Mouse (Mus musculus): Measurements from ENCODE around the gene Mtmr3. TPM values are rescaled to one million over a fixed set of nuclear protein-coding genes. Genes with fewer than 3 reads are reported as not detected.

Mtmr3 gene
- polyA plus RNA-seq, 1 experiment, result 53.7 TPM

DNA sequence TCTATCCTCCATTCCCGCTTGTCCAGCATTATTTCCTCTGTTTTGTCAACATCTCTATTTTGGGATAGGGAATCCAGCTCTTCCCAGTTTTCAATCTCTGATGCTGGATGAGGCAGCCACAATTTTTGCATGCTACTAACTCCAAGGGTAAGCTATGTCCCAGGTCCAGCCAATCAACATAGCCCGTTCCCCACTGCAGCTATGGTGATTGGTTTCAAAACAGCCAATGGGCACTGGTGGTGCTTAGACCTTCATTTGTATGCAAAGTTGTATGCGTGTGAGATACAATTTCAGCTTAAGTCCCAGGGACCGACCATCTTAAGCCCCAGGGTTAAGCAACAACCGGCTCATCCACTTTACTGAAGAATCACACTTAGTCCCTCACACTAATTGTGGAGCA lies 28.3 kb upstream of the Mtmr3 start:
- peak; percentile 60 for DNase-seq (ENCODE audit: low read depth)
- no peak for TF ChIP-seq CTCF (IDR thresholded peaks at IDR 0.05; ENCODE audit: borderline replicate concordance, extremely low read depth, insufficient read depth, insufficient read length)
- no peak for TF ChIP-seq POLR2A (IDR thresholded peaks at IDR 0.05; ENCODE audit: borderline replicate concordance, extremely low read depth, insufficient read depth, insufficient read length, poor library complexity, severe bottlenecking)

DNA sequence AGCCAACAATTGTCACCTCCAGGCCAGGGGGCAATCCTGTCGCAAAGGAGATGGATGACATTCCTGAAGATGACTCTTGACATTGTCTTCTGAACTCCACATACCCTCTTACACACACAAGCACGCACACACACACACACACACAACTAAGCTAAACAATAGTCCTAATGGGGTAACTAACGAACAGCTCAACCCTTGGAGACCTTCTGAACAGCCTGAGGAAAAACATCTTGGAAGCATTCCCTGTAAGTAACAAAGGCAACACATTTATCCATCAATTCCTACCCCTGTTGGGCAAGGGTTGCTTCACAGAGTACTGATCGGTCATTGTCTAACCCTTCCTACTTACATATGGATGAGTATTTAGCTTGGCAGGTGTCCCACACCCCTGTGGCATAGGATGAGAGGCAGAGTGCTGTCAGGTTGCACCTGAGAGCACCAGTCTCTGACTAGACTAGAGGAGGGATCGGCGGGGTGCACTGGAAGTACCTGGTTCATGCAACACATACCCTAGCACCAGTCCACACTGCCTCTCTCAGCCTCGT lies 27.9 kb upstream of the Mtmr3 start:
- no peak for DNase-seq (ENCODE audit: low read depth)
- TF ChIP-seq CTCF (IDR thresholded peaks at IDR 0.05; ENCODE audit: borderline replicate concordance, extremely low read depth, insufficient read depth, insufficient read length) (no peak), POLR2A (IDR thresholded peaks at IDR 0.05; ENCODE audit: borderline replicate concordance, extremely low read depth, insufficient read depth, insufficient read length, poor library complexity, severe bottlenecking) (no peak)

DNA sequence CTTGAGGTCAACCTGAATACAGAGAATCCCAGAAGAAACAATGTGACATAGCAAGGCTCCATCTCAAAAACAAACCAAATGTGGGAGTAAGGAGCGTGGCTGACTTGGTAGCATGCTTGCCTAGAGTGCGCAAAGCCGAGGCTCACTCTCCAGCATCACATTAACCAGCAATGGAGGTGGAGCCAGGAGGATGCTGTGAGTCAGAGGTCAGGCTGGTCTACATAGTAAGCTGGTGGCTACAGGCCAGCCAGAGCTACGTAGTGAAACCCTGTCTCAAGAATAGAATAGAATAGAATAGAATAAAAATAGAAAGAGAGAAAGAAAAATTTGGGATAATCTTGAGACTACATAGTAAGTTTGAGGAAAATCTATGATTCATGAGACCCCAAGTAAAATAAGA lies 27.2 kb upstream of the Mtmr3 start:
- no peak for DNase-seq (ENCODE audit: low read depth)
- no peak for TF ChIP-seq POLR2A (IDR thresholded peaks at IDR 0.05; ENCODE audit: borderline replicate concordance, extremely low read depth, insufficient read depth, insufficient read length, poor library complexity, severe bottlenecking)
- TF ChIP-seq CTCF (IDR thresholded peaks at IDR 0.05; ENCODE audit: borderline replicate concordance, extremely low read depth, insufficient read depth, insufficient read length), result no peak

DNA sequence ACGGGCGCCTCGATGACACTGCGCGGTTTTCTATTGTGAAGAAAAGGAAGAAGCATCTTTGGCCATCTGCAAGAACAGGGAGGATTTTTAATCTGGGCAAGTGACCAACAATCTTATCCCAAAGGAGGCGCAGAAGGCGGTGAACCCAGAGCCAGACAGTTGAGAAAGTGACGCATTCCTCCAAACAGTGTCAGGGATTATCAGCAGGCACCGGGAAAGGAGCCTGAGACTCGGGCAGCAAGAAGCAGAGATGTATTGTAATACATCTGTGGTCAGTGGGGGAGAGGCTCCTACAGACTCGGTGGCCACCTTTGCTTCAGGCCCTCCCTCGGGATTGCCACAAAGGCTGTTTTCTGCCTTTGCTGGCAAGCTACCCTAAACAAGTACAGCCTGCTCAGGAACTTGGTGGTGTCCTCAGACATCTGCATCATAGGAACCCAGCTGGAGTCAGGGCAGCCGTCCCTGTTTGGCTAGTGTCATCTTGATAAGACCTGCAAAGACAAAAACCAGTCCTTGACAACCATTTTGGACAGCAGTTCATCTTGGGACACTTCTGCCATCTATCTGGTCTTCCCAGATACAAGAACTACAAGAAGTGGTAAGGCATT lies 25.9 kb upstream of the Mtmr3 start:
- DNase-seq (ENCODE audit: low read depth), result no peak
- TF ChIP-seq CTCF (IDR thresholded peaks at IDR 0.05; ENCODE audit: borderline replicate concordance, extremely low read depth, insufficient read depth, insufficient read length) (no peak), POLR2A (IDR thresholded peaks at IDR 0.05; ENCODE audit: borderline replicate concordance, extremely low read depth, insufficient read depth, insufficient read length, poor library complexity, severe bottlenecking) (no peak)

DNA sequence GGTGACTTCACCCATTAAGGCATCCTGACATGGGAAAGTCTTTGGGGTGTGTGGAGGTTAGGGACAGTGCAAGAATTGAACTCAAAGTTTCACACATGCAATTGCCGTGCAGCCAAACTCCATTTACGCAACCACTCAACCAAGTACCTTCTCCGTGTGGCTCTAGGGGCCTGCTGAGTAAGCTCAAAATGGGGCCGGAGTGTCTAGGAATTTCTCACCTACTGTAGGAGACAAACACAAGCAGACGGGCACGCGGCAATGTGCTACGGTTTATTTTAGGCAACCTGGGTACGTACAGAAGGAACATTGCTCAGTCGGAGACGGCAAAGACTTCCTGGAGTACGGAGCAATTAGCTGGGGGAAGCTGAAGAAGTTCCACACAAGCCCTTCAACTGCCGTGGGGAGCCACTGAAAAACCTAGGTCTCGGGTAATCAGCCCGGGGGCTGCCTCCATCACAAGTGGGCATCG lies 25.4 kb upstream of the Mtmr3 start, which contains the start of gene Gm11032:
Gene Gm11032, plus strand, starts transcription at position 51 of the 469 bp plus-strand sequence.
- DNase-seq (ENCODE audit: low read depth), result no peak
- TF ChIP-seq CTCF (IDR thresholded peaks at IDR 0.05; ENCODE audit: borderline replicate concordance, extremely low read depth, insufficient read depth, insufficient read length) (no peak), POLR2A (IDR thresholded peaks at IDR 0.05; ENCODE audit: borderline replicate concordance, extremely low read depth, insufficient read depth, insufficient read length, poor library complexity, severe bottlenecking) (no peak)

DNA sequence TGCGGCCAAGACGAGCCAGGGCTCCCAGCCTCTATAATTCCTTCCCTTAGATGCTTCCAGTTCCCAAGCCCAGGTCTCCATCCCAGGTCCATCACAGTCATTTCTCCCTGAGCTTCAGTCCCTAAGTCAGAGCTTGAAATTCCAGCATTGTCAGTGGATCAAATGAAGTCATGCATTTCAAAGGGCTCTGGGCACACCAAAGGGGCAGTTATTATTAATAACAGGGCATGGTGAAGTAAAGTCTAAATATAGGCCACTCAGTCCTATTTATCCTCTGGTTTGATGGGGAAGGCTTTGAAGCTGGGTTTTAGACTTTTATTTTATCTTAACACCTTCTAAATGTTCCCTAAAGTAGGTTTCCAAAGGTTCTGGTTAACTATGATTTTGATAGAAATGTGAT lies 17.2 kb upstream of the Mtmr3 start:
- TF ChIP-seq POLR2A (IDR thresholded peaks at IDR 0.05; ENCODE audit: borderline replicate concordance, extremely low read depth, insufficient read depth, insufficient read length, poor library complexity, severe bottlenecking), result no peak
- no peak for TF ChIP-seq CTCF (IDR thresholded peaks at IDR 0.05; ENCODE audit: borderline replicate concordance, extremely low read depth, insufficient read depth, insufficient read length)
- no peak for DNase-seq (ENCODE audit: low read depth)

DNA sequence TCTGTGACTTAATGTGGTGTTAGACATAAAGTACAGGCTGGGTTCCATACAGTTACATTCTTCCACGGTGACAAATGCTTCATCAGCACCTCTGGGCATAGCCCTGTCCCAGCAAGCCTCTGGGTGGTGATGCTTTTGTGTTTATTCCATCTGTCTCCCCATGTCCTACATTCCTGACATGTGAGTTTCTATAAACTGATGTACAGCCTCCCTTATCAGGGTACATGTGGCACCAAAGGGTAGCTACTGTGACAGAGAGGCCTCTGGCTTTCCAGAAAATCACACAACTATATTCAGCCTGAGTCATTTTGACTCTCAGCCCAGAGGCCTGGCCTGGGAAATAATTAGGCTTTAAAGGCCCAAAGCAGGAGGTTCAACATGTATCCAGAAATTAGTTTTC lies 11.9 kb upstream of the Mtmr3 start:
- TF ChIP-seq CTCF (IDR thresholded peaks at IDR 0.05; ENCODE audit: borderline replicate concordance, extremely low read depth, insufficient read depth, insufficient read length) (no peak), POLR2A (IDR thresholded peaks at IDR 0.05; ENCODE audit: borderline replicate concordance, extremely low read depth, insufficient read depth, insufficient read length, poor library complexity, severe bottlenecking) (no peak)
- no peak for DNase-seq (ENCODE audit: low read depth)

DNA sequence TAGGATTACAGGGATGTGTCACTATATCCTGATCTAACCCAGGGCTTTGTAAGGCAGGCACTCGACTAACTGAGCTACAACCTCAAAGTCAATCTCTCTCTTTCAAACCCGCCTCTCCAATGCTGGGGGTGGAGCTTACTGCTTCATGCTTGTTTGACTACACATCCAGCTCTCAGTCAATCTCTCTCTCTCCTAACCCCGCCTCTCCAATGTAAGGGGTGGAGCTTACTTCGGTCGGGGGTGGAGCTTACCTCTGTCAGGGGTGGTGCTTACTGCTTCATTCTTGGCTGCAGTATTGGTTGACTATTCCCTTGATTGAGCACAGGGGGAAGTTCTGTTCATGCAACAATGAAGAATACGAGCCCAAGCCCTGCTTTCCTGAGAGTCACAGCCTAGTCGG lies 10.8 kb upstream of the Mtmr3 start:
- TF ChIP-seq POLR2A (IDR thresholded peaks at IDR 0.05; ENCODE audit: borderline replicate concordance, extremely low read depth, insufficient read depth, insufficient read length, poor library complexity, severe bottlenecking) (no peak), CTCF (IDR thresholded peaks at IDR 0.05; ENCODE audit: borderline replicate concordance, extremely low read depth, insufficient read depth, insufficient read length) (no peak)
- no peak for DNase-seq (ENCODE audit: low read depth)

DNA sequence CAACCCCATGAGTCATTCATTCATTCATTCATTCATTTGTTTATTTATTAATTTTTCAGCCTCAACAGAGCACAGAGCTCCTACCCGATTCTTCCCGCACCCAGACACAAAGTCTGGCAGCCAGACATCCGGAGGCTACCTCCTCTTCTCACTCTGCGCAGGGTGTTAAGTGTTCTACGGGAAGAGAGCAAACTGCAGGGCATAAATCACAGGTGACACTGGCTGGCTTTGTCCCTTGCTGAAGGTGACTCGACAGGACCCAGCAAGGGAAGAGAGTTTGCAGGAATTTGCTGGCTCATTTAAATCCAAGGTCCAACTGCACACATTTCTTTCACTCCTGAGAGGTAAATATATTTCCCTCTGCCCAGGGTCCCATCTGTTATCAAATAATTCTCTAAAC lies 9.8 kb upstream of the Mtmr3 start:
- TF ChIP-seq POLR2A (IDR thresholded peaks at IDR 0.05; ENCODE audit: borderline replicate concordance, extremely low read depth, insufficient read depth, insufficient read length, poor library complexity, severe bottlenecking), result no peak
- TF ChIP-seq CTCF (IDR thresholded peaks at IDR 0.05; ENCODE audit: borderline replicate concordance, extremely low read depth, insufficient read depth, insufficient read length), result no peak
- DNase-seq (ENCODE audit: low read depth), result no peak

DNA sequence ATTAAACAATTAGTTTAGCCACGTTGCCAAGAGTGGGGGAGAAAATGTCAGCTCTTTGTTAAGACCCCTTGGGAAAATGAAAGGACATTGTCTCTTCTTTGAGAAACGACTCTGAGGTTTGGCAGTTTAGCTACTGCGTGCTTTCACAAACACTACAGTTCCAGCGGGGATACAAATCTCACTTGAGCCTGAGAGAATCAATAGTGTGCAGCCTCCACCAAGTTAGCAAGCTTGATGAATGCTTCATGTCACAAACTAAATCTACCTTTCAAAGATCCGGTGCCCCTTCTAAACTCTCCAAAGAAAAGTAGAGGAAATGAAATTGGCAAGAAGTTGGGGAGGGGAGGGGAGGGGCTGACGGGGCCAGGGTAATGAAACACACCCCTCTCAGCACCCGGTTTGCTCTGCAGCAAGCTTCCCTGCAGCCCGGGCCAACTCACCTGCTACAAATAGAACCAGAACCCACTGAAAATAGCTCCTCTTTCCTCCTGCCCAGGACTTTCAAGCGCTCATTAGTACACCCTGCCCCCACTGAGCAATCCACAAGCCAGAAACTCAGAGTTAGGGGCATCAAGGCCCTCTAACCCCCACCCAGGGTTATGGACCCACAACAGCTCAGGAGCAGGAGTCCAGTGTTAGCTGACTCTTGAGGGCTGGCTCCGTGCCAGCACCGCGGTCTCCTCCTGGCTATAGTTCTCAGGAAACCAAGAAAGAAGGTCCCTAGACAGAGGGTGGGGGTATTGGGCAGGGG lies 8.2 kb upstream of the Mtmr3 start:
- peak; percentile 84 for DNase-seq (ENCODE audit: low read depth)
- TF ChIP-seq CTCF (IDR thresholded peaks at IDR 0.05; ENCODE audit: borderline replicate concordance, extremely low read depth, insufficient read depth, insufficient read length) (no peak), POLR2A (IDR thresholded peaks at IDR 0.05; ENCODE audit: borderline replicate concordance, extremely low read depth, insufficient read depth, insufficient read length, poor library complexity, severe bottlenecking) (no peak)

DNA sequence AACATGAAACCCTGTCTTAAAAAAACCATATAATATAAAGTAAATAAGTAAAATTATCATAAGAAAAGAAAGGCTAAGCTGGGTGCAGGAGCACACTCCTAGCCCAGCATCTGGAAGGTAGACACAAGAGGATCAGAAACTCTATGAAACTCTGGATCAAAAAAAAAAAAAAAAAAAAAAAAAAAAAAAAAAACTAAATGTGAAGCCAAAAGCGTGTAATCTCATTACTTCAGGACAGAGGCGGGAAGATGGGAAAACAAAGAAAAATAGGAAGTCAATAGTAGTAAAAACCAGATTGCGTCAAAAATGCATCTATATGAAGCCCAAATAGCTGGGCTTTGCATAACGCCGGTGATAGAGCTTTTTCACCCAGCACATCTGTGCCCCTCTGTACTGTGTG lies 7.2 kb upstream of the Mtmr3 start:
- TF ChIP-seq CTCF (IDR thresholded peaks at IDR 0.05; ENCODE audit: borderline replicate concordance, extremely low read depth, insufficient read depth, insufficient read length), result no peak
- TF ChIP-seq POLR2A (IDR thresholded peaks at IDR 0.05; ENCODE audit: borderline replicate concordance, extremely low read depth, insufficient read depth, insufficient read length, poor library complexity, severe bottlenecking), result no peak
- no peak for DNase-seq (ENCODE audit: low read depth)

Data from brain, embryonic 14.5 days (tissue).